Mouse (Mus musculus) embryo, embryonic 9.5 days (tissue): Measurements from ENCODE around the gene Gramd2.

Experiments used
- DNase-seq: peaks from one replicate; pipeline ENCODE4 v3.0.0-alpha.2; 2017; ENCODE audit errors: extremely low spot score

Gramd2 gene

DNA sequence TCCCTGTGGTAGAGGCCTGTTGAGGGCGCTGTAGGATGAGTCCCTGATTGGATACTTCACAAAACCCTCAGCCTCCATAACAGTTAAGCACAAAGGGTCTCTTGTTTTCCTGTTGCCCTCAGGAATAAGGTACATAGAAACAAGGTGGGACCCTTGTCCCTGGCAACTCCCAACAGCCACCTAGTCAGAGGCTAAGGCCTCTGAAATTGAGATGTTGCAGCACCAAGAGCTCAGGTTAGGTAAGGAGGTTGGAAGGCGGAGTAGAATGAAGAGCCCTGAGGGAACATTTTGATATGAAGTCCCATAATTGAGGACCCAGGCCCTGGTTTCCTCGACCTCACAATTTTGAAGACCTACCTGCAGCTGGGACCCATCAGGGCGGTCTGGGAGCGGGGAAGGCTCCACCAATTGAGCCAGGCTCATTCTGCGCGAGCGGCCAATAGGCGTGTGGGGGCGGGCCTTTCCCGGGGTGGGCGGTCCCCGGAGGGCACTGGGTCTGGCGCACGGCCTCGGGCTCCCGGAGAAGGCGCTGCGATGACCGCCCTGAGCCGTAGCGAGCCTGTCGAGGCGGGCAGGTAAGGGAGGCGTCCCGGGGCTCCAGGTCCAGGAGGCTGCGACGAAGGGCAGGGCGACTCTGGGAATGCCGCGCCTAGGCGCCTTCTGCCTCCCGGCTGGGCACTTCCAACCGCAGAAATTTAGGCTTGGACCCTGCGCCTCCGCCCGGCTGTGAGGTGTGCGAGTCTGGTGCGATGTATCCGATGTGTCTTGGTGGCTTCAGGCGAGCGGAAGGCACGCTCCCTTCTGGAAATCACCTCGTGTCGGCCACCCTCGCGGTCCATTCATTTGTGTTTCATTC is at the start of gene Gramd2:
Gene Gramd2 (plus strand): TSS at position 467 of the 856 bp plus-strand sequence.
- DNase-seq = peak; percentile 94

DNA sequence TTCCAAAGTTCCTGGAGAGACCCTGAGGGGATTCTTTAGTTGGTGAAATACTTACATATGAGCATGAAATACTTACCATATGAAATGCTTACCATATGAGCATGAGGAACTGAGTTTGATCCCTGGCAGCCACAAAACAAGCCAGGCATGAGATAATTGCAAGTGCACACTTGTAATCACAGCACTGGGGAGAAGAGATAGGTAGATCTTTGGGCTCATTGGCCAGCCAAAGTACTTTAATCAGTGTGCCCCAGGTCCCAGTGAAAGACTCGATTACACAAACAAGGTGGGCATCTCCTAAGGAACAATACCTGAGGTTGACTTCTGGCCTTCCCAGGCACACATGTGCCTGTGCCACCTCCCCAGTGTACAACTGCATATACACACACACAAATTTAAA is 41.6 kb upstream of the Gramd2 start:
- no peak for DNase-seq

DNA sequence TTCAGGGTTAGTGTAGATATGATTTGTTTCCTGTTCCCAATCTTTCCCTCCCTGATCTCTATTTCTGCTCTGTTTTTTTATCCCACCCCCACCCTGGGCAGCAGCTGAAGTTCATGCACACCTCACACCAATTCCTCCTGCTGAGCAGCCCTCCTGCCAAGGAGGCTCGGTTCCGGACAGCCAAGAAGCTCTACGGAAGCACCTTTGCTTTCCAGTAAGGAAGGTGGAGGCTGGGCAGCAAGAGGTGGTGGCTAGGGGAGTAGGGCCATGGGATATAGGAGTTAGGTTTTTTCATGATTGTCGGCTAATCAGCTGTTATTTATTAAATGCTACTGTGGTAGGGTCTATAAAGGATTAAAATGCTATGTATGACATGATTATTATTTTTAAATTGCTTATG is 40.0 kb upstream of the Gramd2 start:
- no peak for DNase-seq

DNA sequence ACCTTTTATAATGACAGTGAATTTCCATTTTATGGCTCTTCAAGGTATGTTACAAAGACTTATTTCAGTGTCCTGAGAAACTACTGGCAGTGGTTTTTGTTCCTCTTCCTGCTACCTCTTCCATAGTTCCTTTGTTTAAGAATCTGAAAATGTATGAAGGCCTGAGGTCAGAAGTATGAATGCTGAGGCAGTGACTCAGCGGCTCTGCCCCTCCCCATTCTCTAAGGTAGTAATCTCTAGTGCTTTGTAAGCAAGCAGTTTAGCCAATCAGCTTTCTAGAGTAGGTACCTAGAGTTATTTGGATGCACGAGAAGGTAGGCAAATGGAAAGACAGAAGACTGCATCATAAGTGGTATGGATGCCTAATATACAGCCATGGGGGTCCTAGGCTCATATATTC is 38.6 kb upstream of the Gramd2 start:
- DNase-seq = no peak

DNA sequence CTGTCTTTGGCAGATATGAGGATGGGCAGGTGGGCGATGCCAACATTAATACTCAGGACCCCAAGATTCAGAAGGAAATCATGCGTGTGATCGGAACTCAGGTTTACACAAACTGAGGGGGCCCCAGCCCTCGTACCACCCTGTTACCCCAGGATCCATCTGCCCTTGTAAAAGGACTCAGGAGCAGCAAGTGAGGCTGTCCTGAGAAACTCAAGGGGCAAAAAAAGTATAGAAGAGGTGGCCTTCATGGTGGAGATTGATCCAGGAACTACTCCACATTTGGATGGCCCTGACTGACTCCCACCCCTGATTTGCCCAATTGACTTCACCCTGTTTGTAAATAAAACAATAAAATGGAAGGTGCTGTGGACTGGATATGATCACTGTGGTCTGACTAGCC is 30.0 kb upstream of the Gramd2 start:
- no peak for DNase-seq

DNA sequence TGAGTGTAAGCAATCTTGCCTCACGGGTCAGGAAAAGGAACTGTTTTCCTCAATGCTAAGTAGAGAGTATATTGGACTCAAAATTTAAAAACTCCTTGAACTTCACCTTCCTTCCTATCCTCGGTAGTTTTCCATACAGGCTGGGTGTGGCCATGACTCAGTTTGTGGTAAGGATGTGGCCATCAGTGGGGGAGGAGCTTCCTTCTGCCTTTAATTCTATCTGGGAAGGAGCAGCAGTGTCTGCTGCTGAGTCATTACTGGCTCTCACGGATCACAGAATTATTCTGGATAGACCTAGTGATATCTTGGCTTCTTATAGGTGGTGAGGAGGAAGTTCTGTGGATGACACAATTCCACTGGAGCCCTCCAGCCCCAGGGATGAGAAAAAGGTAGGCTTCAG is 26.6 kb upstream of the Gramd2 start:
- no peak for DNase-seq

DNA sequence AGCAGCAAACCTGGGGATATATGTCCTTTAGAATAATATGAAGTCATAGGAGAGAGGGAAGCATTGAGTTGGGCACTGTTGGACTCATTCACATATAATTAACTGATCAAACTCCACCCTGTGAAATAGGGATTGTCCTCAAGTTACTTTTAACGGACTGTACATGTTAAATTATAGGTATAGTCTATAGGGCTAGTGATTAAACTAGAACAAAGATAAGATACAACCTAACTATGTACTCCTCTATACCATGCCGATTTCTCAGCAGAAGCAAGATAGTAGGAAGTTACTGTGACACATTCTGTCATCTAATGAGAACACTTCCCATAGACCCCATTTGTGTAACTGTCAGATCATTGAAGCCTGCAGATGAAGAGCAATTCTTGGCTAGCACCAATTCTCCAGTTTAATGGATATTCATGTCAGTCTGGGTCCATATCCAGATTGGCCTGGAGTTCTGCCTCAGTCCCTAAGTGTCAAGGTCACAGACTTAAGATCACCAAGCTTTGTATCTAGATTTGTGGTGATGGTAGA is 25.4 kb upstream of the Gramd2 start:
- no peak for DNase-seq

DNA sequence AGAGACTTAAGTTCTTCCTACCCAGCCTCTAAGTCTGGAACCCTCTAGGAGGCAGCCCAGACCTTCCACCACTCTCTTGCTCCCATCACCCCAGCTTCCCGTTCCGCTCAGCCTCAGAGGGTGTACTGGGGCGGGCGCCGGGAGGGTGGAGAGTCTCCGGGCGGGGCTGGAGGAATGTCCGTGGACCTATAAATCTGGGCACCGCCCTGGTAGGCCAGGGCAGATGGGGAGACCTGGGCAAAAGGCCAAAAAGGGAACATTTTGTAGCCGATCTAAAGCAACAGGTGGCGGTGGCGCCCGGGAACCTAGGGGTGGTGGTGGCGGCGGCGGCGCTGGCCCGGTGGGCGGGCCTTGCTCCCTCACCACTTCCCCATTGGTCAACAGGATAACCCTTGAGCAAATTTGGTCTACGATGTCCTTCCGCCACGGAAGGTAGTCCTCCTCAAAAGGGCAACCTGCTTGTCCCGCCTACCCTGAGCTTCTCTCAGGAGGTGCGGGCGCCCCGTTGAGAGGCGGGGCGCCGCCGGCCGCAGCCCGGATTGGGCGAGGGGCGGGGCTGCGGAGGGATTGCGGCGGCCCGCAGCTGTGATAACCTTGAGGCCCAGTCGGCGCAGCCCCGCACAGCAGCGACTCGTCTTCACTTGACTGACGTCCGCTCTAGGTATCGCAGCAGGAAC is 23.8 kb upstream of the Gramd2 start, which contains the start of gene Pkm:
Gene Pkm (plus strand): TSS at position 411 of the 677 bp plus-strand sequence.
- DNase-seq = peak; percentile 98

DNA sequence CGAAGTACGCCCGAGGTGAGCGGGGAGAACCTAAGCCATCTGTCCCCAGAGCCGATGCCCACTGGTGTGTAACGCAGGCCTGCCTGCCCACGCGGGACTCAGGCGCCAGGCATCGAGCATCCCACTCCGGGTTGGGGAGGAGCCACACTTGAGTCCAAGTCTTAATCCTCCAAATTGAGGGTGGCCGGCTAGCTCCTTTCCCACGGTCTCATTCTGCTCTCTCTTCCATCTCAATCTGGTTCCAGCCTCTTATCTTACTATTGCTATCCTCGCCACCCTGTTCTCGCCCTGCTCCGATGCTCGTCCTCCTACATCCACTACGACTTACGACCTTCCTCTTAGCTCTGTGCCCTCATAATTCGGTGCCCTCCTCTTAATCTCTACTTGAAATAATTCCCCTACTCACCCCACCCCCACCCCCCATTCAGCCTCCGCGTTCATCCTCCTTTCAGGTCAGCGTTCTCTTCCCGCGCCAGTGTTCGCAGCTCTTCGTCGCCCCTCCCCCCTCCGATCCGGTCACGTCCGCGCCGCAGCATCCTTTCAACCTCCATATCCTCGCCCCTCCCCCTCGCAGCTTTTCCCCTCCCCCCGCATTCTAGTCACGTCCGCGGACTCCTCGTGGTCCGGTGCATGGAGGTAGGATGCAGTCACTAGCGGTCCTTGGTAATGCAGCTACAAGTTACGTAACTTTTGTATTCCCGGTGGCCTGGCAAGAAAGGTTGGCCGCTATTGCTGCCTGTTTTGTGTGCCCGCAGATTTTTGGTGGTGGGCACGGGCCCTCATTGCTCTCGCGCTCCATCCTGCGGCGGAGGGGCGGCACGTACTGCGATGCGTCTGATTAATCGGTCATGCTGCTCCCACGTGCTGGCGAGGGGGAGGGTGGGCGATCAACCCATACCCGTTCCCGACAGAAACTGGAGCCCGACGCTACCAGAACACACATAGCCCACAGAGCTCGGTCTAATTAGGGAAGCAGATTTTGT is 23.0 kb upstream of the Gramd2 start:
- DNase-seq = peak; percentile 95

DNA sequence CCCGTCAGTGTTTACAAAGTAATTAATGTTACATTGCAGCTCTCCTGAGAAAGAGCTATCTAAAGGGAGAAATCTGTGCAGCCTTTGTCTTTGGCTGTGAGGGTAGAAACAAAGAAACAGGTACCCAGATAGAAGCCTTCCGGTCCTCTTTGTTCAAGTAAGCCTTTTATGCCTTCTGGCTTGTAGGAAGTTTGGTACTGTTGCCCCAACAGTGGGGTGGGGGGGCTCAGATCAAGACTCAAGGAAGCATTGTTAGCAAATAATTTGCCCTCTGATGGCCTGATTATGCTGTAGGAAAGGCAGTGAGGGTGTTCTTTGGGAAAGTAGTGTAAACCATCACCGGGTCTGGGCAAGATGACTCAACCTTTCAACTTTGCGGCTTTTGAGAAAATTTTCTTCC is 21.8 kb upstream of the Gramd2 start:
- no peak for DNase-seq

DNA sequence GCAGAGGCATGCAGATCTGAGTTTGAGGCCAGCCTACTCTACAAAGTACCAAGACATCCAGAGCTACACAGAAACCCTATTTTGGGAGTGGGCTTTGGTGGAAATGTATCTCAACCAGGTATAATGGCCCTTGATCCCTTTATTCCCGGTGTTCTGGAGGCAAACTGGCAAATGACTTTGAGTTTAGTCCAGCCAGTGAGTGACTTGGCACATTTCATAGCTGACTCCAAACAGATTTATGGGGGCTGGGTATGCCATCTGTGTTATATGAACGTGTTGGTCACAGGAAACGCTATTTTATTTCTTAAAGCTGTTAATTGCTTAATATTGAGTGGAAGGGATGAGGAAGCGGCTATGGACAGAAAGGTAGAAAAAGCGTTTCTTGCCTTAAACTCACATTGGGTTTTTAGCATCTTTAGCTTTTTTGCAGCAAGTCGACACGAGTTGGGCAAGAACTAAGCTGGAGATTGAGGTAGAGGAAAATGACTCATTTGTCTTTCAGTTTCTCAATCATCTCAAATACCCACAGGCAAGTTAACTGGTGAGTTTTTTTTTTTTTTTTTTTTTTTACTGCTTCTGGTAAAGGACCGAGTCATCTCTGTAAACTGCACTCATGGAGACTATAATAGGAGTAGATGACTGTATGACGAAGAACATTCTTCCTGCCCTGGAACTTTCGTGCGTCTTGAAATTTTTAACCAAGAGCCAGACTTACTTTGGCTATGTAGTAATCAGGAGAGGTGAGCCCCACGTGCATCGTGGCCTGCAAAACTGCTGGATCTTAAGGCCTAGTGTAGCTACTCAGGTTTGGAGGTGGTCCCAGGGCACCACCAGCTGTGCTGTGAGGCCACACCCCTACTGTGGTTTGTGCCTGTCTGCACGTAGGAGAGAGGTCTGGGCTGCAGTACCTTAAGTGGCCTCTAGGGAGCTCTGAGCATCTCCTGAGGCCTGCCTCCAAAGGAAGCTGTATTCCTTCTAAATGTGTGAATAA is 20.6 kb upstream of the Gramd2 start:
- peak; percentile 89 for DNase-seq

DNA sequence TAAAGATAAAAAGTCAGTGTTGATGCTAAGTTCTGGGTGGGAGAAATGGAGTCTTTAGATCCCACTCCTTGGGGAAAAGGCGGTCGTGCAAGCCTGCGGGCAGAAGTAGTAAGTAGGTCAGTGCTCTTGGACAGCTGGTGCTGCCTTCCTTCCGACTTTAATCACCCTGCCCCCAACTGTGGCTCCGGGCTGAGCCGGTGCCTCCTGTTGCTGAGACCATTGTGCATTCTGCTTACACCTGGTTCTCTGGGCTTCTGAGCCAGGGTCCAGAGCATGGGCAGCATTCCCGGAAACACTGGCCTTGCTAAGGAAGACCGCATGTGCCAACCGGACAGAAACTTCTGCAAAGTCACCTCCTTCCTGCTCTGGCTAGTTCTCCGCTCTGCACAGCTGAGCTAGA is 19.5 kb upstream of the Gramd2 start:
- DNase-seq = no peak

DNA sequence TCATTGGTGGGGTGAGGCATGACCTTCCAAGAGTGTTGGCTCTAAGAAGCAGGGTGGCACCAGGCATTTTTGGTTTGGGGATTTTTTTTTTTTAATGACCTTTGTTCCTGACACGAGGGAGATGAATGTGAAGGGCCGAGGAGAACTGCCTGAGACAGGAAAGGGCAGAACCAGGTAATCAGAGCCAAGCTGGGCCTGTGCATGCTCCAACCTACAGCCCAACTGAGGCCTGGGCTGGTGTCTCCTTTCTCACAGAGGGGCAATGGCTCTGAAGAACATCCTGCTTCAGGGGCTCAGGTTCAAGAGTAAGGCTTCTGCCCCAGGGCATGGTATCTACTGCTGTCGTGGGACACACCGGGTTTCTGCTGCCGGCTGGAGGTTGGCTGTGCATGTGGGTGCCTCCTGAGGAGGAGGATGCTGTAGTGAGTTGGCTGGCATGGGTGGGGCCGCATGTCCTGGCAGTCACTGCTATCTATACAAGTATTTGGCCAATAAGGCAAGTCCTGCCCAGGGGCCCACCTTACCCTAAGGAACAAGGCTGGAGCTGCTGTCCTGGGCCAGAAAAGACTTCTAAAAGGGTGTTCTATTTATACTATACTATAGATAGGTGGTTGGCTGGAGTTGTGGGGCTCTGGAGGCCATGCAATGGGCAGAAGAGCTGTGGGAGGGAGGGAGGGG is 18.5 kb upstream of the Gramd2 start:
- DNase-seq = no peak

DNA sequence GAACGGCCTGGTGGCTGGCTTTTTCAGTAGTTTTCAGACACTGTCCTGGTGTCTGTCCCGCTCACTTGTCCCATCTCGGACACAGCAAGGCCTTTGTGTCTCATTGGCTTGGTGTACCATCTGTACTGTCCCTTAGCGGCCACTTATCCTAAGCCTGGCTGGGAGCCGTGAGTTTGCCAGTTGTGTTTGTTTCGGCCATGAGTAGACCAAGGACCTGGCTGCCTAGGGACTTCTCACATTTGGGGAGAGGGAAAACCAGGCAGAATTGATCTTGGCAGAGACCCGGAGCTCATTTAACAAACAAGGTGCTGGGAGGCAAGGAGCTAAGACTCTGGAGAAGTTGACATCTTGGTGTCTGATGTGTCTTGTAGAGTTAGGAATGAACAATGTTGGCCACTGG is 16.7 kb upstream of the Gramd2 start:
- DNase-seq = no peak

DNA sequence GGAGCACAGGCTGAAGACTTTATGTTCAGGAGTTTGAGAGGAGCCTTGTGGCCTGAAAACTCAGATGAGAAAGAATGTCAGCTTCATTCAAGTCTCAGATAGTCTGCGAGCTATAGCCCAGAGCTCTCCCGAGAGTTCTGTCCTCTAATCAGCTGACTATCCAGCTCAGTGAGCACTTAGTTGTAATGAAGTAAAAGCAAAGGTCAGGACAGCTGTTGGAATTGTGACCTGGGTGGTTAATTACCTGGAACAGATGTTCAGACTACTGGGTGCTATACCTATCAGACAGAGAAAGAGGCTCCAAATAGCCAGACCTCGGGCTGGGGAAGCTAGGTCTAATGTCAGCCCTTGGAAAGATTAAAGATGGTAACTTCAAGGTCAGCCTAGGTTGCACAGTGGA is 16.0 kb upstream of the Gramd2 start:
- DNase-seq = no peak

DNA sequence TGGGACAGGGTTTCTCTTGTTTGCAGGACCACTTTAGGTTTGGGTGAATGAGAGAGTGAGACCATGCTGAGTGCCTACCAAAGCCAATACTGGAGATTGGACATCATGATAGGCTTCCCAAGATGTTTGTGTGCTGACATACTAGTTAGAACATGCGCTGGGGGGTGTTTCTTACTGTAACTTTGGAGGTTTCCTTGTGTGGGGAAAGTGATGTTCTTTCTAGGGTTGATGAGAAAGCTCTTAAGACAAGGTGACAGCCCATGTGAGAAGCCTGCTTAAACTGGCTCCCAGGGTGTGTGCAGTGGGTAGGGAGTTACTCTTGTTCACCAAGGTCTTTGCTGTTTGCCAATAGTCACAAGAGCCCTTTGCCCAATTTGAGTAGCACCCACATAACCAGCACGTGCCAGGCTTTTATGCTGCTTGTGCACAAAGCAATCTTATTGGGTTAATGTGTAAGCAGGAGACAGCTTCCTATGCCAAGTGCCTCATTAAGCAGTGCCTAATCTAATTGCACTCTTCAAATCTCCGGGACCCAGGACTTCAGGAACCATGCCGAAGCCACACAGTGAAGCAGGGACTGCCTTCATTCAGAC is 15.2 kb upstream of the Gramd2 start:
- no peak for DNase-seq

DNA sequence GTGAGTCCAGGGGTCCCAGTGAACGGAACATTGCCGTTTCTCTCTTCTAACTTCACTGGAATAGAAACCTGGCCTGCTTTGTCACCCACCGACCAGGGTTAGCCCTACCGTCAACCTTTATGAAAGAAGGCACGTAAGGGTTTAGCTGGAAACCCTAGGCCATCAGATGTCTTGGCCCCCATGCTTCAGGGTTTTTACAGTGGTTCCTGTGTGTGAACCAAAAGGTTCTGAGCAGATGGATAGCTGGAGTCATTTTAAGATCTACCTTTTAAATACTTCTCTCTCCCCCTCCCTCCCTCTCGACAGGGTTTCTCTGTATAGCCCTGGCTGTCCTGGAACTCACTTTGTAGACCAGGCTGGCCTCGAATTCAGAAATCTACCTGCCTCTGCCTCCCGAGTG is 13.9 kb upstream of the Gramd2 start:
- DNase-seq = no peak

DNA sequence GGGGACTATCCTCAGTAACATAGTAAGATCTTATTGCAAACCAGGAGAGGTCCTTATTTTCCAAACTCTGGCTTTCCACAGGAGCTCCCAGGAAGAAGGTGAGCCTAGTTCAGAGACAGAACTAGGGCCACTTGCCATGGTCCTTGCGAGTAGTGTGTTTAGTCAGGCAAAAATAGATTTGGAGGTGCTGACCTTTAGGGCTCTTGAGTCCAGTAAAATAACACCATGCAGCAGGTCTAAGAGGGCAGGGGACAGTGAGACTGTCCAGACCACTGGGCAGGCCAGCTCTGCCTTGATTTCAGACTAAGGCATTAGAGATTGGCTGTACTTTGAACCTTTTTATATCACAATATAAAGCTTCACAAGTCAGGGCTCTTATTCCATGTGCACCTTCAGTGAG is 13.1 kb upstream of the Gramd2 start:
- no peak for DNase-seq

DNA sequence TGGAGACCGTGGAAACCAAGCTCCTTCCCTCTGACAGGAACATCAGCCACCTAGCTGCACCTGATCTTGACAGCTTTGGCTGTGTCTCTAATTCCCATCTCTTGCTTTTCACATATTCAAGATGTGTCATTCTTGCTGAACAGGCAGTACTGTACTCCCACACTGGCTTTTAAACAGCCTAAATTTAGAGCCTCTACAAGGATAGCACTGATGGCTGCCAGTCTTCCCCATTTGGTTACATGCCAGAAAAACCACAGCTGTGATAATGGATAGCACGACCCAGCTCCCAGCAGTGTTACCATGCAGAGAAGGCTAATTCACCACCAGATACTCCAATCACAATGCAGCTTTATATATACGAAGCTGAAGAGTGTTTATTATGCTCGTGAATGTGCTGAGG is 12.7 kb upstream of the Gramd2 start:
- no peak for DNase-seq

DNA sequence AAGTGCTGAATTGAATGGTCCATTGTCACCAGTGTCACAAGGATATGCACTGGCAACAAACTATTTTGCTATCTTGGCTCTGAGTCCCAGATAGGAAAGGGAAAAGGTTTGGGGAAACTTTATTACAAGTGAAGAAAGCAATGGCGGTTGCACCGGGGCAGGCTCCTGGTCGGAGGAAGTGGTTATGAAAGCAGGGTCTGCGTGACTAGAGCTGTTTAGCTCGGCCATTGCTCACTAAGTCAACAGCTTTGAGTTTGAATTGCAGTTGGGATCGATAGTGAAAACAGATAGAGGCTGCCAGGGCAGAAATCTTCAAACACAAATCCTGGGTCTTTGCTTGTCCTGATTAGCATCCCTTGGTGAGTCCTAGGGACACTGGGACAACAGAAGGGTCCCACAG is 12.0 kb upstream of the Gramd2 start:
- DNase-seq = no peak
